Mouse (Mus musculus): ENCODE data around the gene Fus.

DNA sequence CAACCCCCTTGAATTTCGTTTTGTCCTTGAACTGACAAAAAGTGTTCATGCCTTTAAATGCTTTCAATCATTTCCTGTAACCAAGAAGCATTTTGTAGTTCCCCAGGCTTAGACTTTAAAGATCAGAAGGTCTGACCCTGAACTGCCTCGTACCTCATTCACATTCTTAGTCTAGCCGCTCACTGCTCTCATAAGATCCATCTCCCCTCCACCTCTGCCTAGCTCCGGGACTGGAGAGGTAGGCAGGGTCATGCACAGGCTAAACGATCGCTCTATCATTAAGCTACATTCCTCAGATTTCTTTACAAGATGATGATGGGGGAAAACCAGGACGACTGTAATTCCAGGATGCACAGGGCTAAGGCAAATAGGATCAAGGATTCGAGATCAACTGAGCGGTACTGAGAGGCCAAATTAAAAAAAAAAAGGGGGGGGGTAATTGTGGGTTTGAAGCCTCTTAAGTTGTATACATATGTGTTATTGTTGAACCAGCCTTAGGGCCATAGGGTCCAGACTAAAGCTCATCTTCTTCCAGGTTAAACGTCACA is 812 bp upstream of the Fus start:
- no peak for TF ChIP-seq CTCF (IDR thresholded peaks at IDR 0.05; ENCODE audit: low read depth)
- TF ChIP-seq EP300 (IDR thresholded peaks at IDR 0.05; ENCODE audit: low read depth), result no peak

All from liver, postnatal 0 days (tissue).